Mouse (Mus musculus) CD4-positive, CD25-positive, alpha-beta regulatory T cell, adult 4 months (primary cell): ENCODE data around the gene Hist1h1a. TPM values are rescaled to one million over a fixed set of nuclear protein-coding genes. Genes with fewer than 3 reads are reported as not detected.
A peak's percentile ranks its signal among the peaks of the same experiment; 100 is the strongest.
"Not testable (repeated sequence)": the region's sequence is repeated elsewhere in the genome, so short reads cannot be mapped to it uniquely, and the experiment has no call there.

ENCODE experiments used
- ATAC-seq: one replicate; pipeline ENCODE4 v1.8.0; 2017
- polyA plus RNA-seq, 2 experiments: library from polyadenylated mRNA; unstranded; fragments of 100-300 nt; shearing (Covaris generic); gene quantifications; one replicate each; pipeline ENCODE4 v1.2.1; 2017

Hist1h1a gene
- polyA plus RNA-seq, 2 experiments from 2014 or later: 2.6 to 3.4 TPM

- no peak for ATAC-seq
Observed at GRCm38 (mm10) chr13:23760240-23760971, 3.1 kb upstream of the Hist1h1a start.

GRCm38 (mm10) chr13:23760972-23761864 lies 2.2 kb upstream of the Hist1h1a start, which contains the start of gene Hist1h4a:
Gene Hist1h4a (minus strand): TSS chr13:23761230.
- ATAC-seq: peak; percentile 65

GRCm38 (mm10) chr13:23761871-23762821 lies 1.3 kb upstream of the Hist1h1a start, which contains the start of gene Hist1h3a:
Gene Hist1h3a (minus strand): TSS chr13:23762386.
- ATAC-seq: peak; percentile 65

GRCm38 (mm10) chr13:23763242-23763585 lies 252 bp upstream of the Hist1h1a start:
- ATAC-seq: no peak

GRCm38 (mm10) chr13:23764324-23765171 lies 1.1 kb downstream of the Hist1h1a start:
- no peak for ATAC-seq

- ATAC-seq: no peak
Observed at GRCm38 (mm10) chr13:23765172-23765513, 1.7 kb downstream of the Hist1h1a start.

- no peak for ATAC-seq
Observed at GRCm38 (mm10) chr13:23766772-23767171, 3.3 kb downstream of the Hist1h1a start.

- no peak for ATAC-seq
Observed at GRCm38 (mm10) chr13:23768834-23769397, 5.5 kb downstream of the Hist1h1a start.

GRCm38 (mm10) chr13:23769613-23770012 lies 6.1 kb downstream of the Hist1h1a start, which contains the start of gene Trim38:
Gene Trim38 (plus strand): TSS chr13:23769913.
- ATAC-seq: not testable (repeated sequence)

- no peak for ATAC-seq
Observed at GRCm38 (mm10) chr13:23772561-23773313, 9.3 kb downstream of the Hist1h1a start.

- ATAC-seq: no peak
Observed at GRCm38 (mm10) chr13:23778339-23778738, 14.9 kb downstream of the Hist1h1a start.

- ATAC-seq: no peak
Observed at GRCm38 (mm10) chr13:23779025-23779424, 15.6 kb downstream of the Hist1h1a start.

GRCm38 (mm10) chr13:23792520-23792919 lies 29.1 kb downstream of the Hist1h1a start:
- ATAC-seq: peak; percentile 37

- ATAC-seq: no peak
Observed at GRCm38 (mm10) chr13:23799405-23799804, 35.9 kb downstream of the Hist1h1a start.

GRCm38 (mm10) chr13:23804532-23804931 lies 41.1 kb downstream of the Hist1h1a start:
- no peak for ATAC-seq

- ATAC-seq: no peak
Observed at GRCm38 (mm10) chr13:23806422-23807052, 43.1 kb downstream of the Hist1h1a start, which contains the start of gene Slc17a2. Gene Slc17a2 (plus strand): TSS chr13:23806993.
